Mouse (Mus musculus) left cerebral cortex, adult 8-10 months (tissue): Measurements from ENCODE around the gene Crtac1. TPM values are rescaled to one million over a fixed set of nuclear protein-coding genes. Genes with fewer than 3 reads are reported as not detected.

ENCODE experiments used
- DNase-seq, 2 experiments: peaks; one replicate each; pipeline ENCODE4 v3.0.0; 2022; ENCODE audit warnings: low spot score in 2 of 2
- total RNA-seq, 4 experiments: library from RNA; stranded (reverse); gene quantifications; 2 replicates each; pipeline ENCODE4 v1.2.4; 2022

Gene Crtac1
- total RNA-seq: 10 to 100 TPM; 52.0 to 64.1 (median 55.9) TPM

DNA sequence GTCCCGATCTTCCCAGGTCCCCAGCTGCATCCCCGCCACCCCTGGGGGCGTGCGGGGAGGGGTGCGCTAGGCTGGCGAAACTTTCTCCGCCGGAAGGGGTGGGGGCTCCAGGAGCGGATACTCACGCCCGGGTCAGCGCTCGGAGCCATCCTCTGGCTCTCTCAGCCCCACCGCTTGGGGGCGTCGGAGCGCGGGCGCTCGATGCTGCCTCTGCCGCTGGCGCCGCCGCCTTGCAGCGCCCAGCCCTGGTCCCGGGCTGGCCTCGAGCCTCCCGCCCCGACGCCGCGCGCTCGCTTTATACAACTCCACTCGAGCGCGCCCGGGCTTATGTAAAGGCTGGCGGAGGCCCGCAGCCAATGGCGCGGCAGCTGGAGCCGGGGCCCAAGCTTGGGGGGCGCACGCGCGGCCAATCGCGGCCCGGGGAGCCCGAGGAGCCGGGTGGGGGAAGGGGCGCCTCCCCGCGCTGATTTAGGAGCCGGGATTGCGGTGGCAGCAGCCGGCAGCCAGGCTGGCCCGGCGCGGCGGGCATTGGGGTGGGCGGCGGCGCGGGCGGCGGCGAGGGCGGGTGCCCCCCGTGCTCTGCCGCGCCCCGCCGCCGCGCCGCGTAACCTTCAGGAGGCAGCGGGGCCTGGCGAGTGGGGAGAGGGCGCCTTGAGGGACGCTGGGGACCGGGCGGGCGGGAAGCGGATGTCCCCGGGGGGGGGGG, at the start of gene Crtac1:
Gene Crtac1 (minus strand): TSS at position 299 of the 706 bp plus-strand sequence.
- DNase-seq: peak; percentile 72 to 91

DNA sequence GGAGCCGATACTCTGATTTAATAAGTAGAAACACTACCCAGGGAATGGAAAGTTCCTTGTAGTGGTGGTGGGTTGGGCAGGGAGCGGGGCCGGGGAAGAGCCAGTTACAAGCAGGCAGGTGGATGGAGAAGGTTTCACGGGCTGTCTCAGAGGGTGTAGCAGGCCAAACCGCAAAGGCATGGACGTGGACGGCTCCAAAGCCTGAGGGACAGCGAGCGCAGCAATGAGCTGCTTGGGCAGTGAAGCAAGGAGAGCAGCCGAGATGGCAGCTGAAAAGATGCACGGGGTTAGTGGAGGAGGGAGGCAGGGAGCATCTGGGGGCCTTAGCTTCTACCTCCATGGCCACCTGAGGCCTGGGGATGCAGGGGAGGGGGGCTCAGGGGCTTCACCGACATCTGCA, 46.7 kb upstream of the Crtac1 start:
- DNase-seq: no peak

DNA sequence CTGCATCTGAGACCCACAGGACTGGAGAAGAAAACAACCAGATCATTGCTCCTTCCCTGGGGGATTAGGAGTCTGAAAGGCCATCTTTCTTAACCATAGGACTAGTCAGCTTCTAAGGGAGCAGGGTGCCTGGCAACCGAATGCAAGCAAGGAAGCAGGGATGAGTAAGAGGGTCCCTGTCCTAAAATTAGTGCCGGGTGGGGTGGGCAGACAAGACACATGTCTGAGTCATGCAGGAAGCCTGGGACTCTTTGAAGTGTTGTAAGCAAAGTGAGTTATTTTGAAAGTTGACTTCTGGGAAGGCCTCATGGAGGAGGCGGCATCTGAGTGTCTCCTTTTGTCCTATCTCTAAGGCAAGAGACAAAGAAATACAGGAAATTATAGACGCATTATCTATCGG, 46.2 kb upstream of the Crtac1 start:
- peak in 1 of 2 experiments; percentile 58 for DNase-seq

DNA sequence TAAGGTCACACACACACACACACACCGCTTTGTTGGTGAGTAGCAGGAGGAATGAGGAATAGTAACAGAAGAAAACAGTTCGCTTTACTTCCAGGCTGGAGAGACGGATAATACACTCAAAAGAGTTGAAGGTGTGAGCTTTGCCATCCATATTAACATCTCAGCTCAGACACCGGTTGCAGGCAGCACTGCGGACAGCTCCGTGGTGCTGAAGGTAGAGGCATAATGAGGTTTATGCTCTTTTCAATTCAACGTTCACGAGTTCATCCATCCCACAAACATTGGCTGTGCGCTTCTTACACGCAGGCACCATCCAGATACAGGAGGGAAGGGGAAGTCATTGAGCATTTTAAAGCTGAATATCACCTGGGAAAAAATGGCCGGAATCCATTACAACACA, 41.2 kb upstream of the Crtac1 start:
- no peak for DNase-seq

DNA sequence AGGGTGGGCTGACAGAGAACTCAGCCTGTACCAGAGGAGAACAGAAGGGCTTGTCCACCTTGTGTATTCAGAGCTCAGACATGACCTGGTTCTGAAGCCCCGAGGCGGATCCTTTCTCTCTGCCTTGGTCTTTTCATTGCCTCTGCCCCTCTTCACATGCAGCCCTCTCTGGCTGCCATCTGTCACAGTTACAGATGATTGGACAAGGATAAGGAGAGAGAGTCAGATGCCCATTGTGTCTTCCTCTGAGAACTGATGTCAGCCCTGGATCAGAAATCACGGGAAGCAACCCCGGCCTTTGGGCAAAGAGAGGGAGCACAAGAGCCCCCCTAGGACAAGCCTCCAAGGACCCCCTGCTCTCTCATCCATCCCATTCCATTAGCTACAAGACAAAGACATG, 40.0 kb upstream of the Crtac1 start:
- no peak for DNase-seq

DNA sequence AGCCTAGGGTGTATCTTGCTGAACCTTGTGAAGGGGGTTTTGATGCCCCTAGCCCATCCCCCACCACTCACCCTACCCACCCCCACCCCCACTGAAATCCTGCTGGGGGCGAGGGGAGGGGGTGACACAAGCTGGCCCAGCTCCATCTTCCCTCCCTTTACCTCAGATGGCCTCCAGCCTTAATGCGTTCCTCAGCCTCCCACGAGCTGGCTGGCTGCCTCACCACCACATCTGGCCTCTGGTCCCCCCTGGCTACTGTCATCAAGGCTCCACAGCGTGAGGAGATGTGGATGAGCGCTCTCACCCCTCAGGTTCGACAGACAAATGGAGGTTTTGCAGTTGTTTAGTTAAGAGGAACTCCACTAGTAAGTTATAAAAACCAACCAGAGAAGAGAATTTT, 30.3 kb upstream of the Crtac1 start:
- DNase-seq: no peak

DNA sequence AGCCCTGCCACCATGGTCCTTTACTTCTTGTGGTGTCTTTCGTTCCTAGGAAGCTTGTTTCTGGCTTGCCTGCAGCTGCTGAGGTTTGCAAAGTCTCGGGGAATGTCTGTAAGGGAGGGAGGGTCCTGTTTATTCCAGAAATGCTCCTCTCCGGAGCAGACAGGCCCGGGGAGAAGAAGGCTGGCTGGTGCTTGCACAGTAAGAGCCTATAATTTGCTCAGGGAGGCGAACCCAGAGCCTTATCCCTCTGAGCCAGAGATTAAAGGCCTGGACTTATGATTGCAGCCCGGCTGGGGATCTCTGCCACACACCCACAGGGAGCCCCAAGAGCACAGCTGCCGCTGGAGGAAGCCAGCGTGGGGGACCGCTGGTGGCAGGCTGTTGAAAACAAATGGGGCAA, 29.8 kb upstream of the Crtac1 start:
- DNase-seq: no peak

DNA sequence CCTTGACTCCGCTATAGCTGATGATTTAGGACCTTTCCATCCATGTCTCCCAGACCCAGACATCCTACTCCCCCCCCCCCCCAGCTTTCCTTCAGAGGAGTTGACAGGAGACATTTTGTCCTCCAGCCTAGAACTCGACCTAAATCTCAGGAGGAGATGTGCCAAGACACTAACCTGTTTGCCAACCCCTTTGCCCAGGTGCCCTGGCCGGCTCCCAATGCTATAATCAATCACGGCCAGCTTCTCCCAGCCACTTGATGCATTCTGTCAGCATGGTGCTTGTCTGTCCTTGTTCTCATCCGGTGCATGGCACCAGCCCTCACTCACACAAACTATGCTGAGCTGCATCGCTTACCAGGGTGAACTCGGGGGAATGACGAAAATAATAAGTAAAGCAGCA, 27.9 kb upstream of the Crtac1 start:
- DNase-seq: no peak

DNA sequence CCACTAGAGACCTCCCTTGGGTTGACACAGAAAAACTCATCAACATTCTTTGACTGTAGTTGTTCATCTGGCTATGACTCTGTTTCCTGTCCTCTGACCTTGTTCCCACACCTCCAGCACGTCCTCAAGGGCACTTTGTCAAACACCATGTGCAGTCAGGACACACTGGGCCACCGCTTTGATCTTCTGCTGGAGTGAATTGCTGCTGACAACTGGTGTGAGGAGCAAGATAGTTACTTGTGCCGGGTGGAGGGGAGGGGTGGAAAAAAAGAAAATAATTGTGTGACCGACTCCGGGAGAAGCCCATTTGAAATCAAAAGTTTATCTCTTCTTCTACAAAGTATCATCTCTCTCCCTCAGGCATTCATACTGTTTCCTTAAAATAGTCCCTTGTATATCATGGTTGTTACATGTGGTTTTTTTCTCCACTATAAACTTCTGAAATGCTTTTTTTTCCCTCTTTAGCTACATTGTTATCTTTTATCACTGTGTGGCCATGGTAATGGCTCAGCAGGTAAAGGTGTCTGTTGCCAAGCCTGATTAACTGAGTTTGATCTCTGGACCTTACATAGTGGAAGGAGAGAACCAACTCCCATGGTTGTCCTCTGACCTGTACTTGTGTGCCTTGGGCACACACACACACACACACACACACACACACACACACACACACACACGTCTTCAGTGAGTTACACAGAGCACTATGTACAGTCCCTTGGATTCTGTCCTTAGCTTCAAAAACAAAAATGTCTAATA, 23.1 kb upstream of the Crtac1 start:
- DNase-seq: no peak

DNA sequence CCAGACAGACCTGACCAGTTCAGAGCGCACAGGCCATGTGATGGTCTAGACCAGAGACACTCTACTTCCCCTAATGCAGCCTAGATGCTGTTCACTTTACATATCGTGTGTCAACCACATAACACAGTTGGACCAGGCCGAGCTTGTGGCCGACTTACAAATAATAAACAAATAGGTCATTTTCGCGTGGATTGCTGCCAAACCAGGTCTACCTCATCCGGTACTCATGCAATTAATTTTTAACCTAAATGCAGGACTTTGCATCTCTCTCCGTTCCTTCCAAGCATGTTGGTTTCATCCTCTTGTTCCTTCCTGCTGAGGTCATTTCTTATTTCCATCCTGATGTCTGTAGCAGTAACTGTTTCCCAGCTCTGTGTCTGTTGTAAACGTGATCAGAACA, 22.4 kb upstream of the Crtac1 start:
- DNase-seq: no peak

DNA sequence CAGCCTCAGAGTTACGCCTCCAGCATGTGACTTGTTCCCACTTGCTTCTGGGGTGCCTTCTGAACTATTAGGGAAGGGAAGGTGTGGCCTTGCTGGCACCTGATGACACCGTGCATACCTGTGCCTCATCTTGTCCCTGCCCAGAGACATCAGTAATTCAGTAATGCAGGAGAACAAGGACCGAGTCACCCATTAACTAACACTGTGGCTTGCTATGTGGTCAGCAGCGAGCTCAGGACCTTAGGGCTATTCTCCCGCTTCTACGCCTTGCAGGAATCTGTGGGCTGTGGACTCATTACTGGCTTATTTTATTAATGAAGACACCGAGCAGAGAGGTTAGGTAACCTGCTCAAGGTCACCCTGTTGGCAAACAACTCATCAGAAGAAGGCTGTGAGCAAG, 21.0 kb upstream of the Crtac1 start:
- no peak for DNase-seq

DNA sequence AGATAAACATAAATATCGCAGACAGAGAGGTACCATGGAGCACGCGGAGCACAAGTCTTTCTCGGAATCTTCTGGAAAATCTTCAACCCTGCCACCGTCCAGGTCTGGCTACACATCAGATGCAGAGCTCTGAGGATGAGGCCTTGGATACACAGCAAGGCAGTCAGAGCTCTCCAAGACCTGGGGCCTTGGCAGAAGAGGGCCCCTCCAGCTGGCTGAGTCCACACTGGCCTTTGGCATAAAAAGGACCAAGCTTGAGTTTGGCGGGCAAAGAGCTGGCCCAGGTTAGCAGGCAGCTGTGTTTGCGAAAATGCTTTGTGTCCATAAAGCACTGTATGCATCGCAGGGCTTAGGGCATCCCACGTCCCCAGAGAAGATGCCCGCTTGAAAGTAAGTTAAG, 17.0 kb upstream of the Crtac1 start:
- no peak for DNase-seq

DNA sequence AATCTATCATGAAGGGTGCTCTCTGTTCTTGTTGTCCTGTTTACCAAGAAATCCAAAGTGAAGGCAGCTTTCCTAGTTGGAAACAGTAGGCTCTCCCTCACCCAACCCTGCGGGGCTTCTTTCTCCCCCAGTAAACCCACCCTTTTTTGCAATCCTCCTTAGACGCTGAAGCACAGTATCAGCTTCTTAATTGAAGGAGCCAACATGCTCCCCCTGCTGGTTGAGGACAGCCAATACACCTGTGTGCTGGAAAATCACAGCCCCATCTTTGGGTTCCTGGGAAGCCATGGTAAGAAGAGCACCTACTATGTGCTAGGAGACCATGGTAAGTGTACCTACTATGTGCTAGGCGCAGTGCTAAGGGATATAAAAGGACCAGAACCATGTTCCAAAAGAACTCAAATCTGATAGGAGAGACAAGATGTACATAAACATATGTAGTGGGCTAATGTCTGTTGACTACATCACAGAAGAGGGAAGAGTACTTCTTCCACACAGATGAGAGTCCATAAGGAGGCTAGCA, 12.4 kb upstream of the Crtac1 start:
- DNase-seq: no peak

DNA sequence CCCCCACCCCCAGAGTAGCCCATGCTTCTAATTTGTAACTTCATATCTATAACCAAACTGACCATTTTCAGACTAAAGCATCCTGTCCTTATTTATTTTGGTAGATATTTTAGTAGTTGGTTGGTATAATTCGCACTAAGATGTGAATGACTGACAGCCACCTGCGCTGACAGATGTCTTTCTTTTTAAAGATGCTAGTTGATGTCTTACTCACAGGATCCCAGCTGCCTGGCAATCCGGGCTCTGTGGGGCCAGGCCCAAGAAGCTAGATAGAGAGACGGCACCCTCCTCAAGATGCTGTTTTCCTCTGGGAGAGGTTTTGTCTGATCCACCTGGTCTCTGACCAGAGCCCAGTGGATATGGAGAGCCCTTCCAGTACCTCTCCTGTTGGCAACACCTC, 11.7 kb upstream of the Crtac1 start:
- DNase-seq: no peak

DNA sequence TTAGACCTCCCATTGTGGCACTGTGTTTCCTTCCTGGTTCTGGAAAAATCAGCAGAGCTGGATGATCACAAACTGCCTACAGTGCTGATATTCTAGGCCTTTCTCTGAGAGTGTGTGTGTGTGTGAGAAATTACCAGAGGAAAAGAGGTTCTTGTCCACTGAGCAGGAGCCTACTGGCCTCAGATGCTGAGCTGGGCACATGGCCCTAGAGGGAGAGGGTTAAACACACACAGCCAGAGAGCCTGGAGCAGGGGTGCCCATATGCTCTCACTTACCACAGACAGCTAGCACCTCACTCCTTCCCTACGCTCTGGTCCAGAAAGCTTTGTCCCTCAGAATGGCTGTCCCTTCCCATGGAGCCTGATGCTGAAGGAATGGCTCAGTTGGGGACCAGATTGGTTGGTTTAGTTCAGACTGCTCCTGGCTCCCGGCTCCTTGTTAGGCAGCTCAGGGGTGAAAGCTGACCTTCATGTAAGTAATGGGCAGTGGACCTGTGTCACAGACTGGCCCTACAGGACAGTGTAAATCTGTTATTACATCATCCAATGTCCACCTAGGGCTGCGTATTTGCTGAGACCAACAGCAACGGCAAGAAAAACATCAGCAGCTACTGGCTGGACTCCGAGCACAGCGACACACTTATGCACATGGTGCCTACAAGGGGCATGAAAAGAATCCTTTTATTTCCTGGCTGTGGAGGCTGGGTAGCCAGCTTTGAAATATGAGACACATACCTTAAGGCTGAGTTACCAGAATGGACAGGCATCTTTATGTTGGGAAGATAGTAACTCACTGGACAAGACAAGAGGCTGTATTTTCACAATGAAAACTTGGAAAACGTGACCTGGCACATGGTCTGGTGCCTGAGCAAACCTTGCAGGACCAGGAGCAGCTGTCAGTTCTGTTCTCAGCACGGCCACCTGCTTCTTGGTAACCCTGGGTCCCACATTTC, 10.9 kb upstream of the Crtac1 start:
- no peak for DNase-seq

DNA sequence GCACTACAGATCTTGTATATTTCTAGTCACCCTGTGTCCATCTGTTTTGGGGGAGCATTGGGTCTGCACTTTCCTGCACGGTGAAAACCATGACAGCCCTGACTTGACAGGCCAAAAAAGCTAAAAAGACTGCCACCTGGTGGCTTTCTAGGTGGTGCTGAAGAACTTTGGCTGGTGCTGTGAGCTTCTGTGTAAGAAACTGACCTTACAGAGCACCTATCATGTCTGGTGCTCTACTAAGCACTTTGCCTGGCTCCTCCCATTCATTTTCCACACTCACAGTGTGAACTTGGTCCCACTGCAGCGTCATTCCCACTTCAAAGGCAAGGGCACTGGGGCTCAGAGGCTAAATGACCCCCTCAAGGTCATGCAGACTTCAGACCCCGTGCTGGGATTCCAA, 8.5 kb upstream of the Crtac1 start:
- DNase-seq: no peak

DNA sequence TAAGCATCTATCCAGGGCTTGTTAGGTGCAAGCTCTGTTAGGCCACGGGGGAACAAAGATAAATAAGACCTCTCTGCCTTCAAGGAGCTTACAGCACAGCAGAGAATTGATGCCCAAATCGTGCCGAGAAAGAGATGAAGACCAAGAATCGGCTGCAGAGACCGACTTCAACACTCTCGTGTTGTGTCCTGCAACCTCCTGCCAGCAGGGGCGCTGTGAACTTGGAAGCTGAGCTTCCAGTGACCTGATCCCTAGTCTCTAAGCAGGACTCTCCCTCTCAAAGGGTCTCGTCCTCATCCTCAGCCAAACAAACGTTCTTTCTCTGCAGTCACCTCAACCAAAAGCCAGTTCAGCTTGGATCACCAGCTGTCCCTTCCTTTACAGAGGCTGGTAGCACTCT, 7.8 kb upstream of the Crtac1 start:
- no peak for DNase-seq

DNA sequence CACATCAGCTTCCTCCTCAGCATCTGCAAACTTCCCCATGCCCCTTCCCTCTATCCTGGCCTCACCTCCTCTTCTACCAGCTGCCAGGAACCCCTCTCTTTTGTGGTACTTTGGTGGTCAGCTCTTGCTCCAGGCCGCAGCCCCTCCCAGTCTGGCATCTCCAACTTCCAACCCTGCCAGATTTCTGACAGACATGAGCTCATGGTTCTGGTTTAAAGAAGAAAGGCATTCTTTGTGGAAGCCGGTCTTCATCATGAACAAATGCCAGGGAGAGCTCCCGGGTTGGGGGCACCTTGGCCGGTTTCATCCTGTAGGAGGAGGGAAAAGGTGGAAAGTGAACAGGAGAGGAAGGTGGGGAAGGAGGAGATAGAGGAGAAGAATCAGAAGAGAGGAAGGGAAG, 4.0 kb upstream of the Crtac1 start:
- no peak for DNase-seq

DNA sequence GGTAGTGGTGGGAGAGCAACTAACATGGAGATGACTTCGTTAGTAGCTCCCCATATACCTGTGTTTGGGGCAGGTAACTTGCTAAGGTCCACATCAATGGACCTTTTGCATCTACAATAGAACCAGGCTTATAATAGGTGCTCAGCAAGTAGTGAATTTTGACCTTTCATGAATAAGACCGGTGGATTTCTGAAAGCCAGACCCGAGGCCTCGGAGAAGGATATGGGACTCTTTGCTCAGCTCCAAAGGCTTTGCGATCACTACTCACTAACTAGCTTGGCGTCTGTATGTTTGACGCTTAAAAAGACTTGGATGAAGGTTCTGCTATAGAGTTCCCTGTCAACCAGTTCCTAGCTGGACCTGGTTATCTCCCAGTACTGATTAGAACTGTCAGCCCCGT, 1.2 kb upstream of the Crtac1 start:
- no peak for DNase-seq

DNA sequence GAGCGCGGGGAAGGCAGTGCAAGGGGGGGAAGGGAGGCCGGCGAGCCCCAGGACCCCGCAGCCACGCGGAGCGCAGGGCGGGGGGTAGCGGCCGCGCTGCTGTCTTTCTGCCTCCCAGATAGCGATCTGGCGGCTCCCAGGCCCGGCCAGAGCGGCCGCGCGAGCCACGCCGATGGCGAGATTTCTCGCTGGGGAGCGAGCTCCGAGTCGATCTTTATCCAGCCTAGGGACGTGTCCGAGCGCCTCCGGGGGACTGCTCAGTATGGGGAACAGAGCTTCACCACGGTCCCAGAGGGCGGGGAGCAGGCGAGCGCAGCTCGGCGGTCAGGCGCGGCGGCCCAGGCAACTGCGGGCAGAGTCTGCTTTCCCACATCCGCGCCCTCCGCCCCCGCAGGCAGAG, 608 bp upstream of the Crtac1 start:
- DNase-seq: peak in 1 of 2 experiments; percentile 39

DNA sequence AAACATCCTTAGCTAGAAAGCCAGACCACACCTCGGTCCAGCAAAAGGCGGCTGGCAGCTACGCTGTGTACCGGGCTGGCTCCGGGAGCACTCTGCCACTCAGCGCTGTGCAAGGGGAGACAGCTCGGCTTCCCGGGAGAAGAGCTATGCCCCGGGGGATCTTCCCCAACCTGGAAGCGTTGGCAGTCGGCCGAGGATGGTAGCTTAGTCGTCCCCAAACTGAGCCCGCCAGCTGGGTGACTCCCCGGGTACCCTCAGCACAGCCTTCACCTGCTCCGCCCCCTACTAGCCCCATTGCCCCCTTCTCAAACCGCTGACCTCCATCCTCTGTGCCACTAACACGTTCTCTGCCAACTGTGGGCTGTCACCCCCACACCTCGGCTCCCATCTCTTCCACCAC, 602 bp downstream of the Crtac1 start:
- no peak for DNase-seq

DNA sequence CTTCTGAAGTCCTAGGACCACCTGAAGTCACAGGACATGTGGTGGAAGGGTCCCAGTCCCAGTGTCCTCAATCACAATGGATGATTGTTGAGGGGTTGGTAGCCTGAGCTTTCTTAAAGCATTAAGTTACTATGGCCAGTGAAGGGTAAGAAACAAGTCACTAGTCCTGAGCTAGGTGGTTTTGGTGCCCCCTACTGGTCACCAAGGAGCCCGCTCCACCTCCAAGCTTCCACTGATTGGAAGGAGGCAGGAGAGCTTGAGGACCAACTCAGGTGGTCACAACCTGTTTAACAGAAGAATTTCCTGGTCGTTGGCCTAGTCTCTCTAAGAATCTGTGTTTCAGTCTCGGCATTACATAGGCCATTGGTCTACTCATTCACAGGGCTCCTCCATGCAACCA, 2.2 kb downstream of the Crtac1 start:
- DNase-seq: peak; percentile 42 to 48
